Mouse (Mus musculus) ES-E14 (cell line): Measurements from ENCODE around the gene 1700009N14Rik. TPM values are rescaled to one million over a fixed set of nuclear protein-coding genes. Genes with fewer than 3 reads are reported as not detected.

ENCODE experiments used
- DNase-seq: peaks from one replicate; pipeline ENCODE4 v3.0.0-alpha.2; 2013; ENCODE audit warnings: low read depth, low spot score
- H3K27ac ChIP-seq: 2 replicates; pipeline ENCODE4 v1.5.1; 2012; ENCODE audit warnings: low read depth, mild to moderate bottlenecking, low read length, moderate library complexity, mixed read lengths; ENCODE audit not compliant: poor library complexity, insufficient read depth, severe bottlenecking
- H3K36me3 ChIP-seq: 2 replicates; pipeline ENCODE4 v1.6.1; 2012; ENCODE audit warnings: mild to moderate bottlenecking, low read length, moderate library complexity, mixed read lengths; ENCODE audit not compliant: control insufficient read depth, poor library complexity, insufficient read depth, severe bottlenecking
- H3K4me1 ChIP-seq, 2 experiments: fragments of 150-350 bp in 1 of 2; sonication (generic) in 1 of 2; 2 replicates each; pipeline ENCODE4 v1.6.1; 2012; ENCODE audit warnings: low read length in 2 of 2, mild to moderate bottlenecking in 1 of 2, mixed read lengths in 1 of 2; ENCODE audit not compliant: control insufficient read depth in 2 of 2, insufficient read depth in 2 of 2, poor library complexity in 1 of 2
- H3K4me3 ChIP-seq, 2 experiments: fragments of 150-350 bp in 1 of 2; sonication (generic) in 1 of 2; 2 replicates each; pipeline ENCODE4 v1.5.1; 2012; ENCODE audit warnings: low read length in 2 of 2, low read depth in 1 of 2, mild to moderate bottlenecking in 1 of 2, mixed read lengths in 1 of 2; ENCODE audit not compliant: insufficient read depth in 1 of 2, poor library complexity in 1 of 2, severe bottlenecking in 1 of 2
- H3K9ac ChIP-seq: 2 replicates; pipeline ENCODE4 v1.6.1; 2012; ENCODE audit warnings: low read depth, mild to moderate bottlenecking, low read length, mixed read lengths; ENCODE audit not compliant: poor library complexity, insufficient read depth, severe bottlenecking
- H3K9me3 ChIP-seq: fragments of 150-350 bp; sonication (generic); 2 replicates; pipeline ENCODE4 v1.6.1; 2012; ENCODE audit warnings: low read depth, mild to moderate bottlenecking, low read length; ENCODE audit not compliant: control insufficient read depth, insufficient read depth
- CHD2 ChIP-seq: IDR thresholded peaks from 2 replicates; pipeline ENCODE4 v1.6.1; 2014; ENCODE audit warnings: mild to moderate bottlenecking, low read depth, low read length, inconsistent platforms
- HCFC1 ChIP-seq: IDR thresholded peaks from 2 replicates; pipeline ENCODE4 v1.6.1; 2012; ENCODE audit warnings: low read length, inconsistent platforms, borderline replicate concordance; ENCODE audit not compliant: insufficient read depth
- MAFK ChIP-seq: IDR thresholded peaks from 2 replicates; pipeline ENCODE4 v1.6.1; 2014; ENCODE audit warnings: mild to moderate bottlenecking, low read depth, low read length, inconsistent platforms; ENCODE audit not compliant: insufficient read depth
- ZC3H11A ChIP-seq: IDR thresholded peaks from 2 replicates; pipeline ENCODE4 v1.6.1; 2012; ENCODE audit warnings: low read depth, mild to moderate bottlenecking, inconsistent platforms, low read length, borderline replicate concordance
- ZNF384 ChIP-seq: IDR thresholded peaks from 2 replicates; pipeline ENCODE4 v1.6.1; 2012; ENCODE audit warnings: low read depth, low read length, inconsistent platforms
- in situ Hi-C, 2 experiments: fragments of 600-800 bp; cut with MboI; formaldehyde crosslinking; loops; one replicate each; pipeline ENCODE4 v1.15.1; 2025; ENCODE audit warnings: low sequenced_read_pairs in 2 of 2, inconsistent platforms in 1 of 2; ENCODE audit not compliant: unreplicated experiment in 2 of 2
- total RNA-seq: library from RNA; depleted of rRNA; stranded (reverse); fragments of 300-350 nt; gene quantifications from 2 replicates; pipeline ENCODE4 v1.2.3, GENCODE M21; 2012; rRNA removed

The 1700009N14Rik gene
- total RNA-seq: 0.27 TPM in 1 of 2 replicates, not detected in the other

- Histone ChIP-seq H3K9ac (no peak within 1 kb of the TSS), H3K4me1 (no peaks in the 10 kb centered on the region), H3K4me3 (no peak within 1 kb of the TSS), H3K27ac (no peak within 1 kb of the TSS), H3K36me3 (no peaks in the 10 kb centered on the region), H3K9me3 (no peaks in the 10 kb centered on the region)
- in situ Hi-C loops: no loop called here
- DNase-seq: no peak
- no peak for TF ChIP-seq MAFK
- TF ChIP-seq HCFC1: no peak
- TF ChIP-seq ZNF384: no peak
- no peak for TF ChIP-seq ZC3H11A
- TF ChIP-seq CHD2: no peak
Observed at GRCm38 (mm10) chr4:39450069-39450468, at the start of gene 1700009N14Rik. Gene 1700009N14Rik (plus strand): TSS chr4:39450295.

DNA sequence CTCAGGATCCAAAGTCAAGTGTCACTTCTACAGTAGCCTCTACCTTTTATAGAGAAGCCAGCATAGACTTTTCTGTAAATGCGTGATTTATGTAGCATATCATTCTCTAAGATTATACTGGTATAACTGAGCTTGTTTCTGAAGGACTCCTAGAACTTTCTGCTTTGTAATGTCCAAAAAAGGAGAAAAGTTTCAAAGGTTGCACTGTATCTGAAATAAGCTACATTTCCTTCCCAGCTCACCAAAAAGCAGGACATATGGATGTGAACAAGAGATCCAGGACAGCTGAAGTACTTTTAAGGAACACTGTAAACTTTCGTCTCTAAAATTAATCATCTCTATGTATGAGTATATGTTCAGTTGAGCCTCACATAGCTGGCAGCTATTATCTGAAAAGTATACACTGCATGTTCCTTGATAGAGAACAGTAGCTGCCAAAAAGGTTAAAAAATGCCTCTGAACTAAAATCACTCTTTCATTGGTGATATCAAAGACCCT is 12.2 kb upstream of the 1700009N14Rik start:
- no peak for TF ChIP-seq ZC3H11A
- no peak for TF ChIP-seq HCFC1
- no peak for TF ChIP-seq ZNF384
- no peak for TF ChIP-seq CHD2
- no peak for TF ChIP-seq MAFK

DNA sequence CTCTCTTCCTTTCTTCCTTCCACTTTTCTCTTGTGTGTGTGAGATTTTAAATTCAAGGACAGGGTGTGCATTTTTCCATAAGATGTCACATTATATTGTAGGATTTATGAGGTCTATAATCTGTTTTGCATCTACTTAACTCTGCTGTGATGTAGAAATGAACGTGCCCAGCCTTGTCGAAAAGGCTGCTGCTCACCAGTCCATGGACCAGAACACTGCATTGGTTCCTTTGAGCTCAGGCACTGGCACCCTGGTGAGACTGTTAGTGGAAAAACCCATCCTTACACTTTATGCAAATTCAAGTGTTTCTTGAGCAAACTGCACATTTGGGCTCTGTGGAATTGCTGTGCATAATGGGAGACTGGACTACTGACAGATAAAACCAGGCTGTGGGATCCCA is 24.2 kb downstream of the 1700009N14Rik start:
- Histone ChIP-seq H3K4me1 (no peaks in the 10 kb centered on the region), H3K4me3 (no peak overlapping the region), H3K9me3 (no peaks in the 10 kb centered on the region), H3K27ac (no peak overlapping the region), H3K9ac (no peak overlapping the region), H3K36me3 (no peaks in the 10 kb centered on the region)
- in situ Hi-C loops: no loop called here
- TF ChIP-seq ZNF384: no peak
- TF ChIP-seq HCFC1: no peak
- no peak for TF ChIP-seq CHD2
- no peak for TF ChIP-seq MAFK
- no peak for TF ChIP-seq ZC3H11A
- no peak for DNase-seq

More for the DNA sequence above, 12.2 kb upstream of the 1700009N14Rik start:
- no peaks in the 10 kb centered on the region for H3K36me3 ChIP-seq
- in situ Hi-C loops: no loop called here
- no peak overlapping the region for H3K4me3 ChIP-seq
- no peak overlapping the region for H3K27ac ChIP-seq
- no peaks in the 10 kb centered on the region for H3K4me1 ChIP-seq
- no peak overlapping the region for H3K9ac ChIP-seq
- DNase-seq: no peak
- H3K9me3 ChIP-seq: no peaks in the 10 kb centered on the region

DNA sequence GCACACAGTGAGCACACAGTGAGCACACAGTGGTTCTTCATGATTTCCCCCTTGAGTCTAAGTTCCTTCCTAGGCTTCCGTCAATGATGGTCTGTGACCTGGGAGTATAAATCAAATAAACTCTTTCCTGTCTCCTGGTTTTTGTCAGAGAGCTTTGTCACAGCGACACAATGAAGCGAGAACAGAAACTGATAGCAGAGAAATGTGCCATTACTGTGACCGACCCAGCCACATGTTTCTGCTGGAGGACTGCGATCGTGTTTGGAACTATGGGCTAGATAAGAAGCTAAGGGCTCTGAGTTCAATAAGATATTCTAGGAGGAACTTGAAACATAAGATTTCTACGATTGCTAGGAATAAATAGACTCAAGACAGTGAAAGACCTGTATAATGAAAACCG is 36.3 kb downstream of the 1700009N14Rik start:
- Histone ChIP-seq H3K4me3 (no peak overlapping the region), H3K9ac (no peak overlapping the region), H3K4me1 (no peaks in the 10 kb centered on the region), H3K27ac (no peak overlapping the region), H3K9me3 (no peaks in the 10 kb centered on the region), H3K36me3 (no peaks in the 10 kb centered on the region)
- TF ChIP-seq MAFK: no peak
- TF ChIP-seq ZNF384: no peak
- TF ChIP-seq ZC3H11A: no peak
- no peak for TF ChIP-seq CHD2
- TF ChIP-seq HCFC1: no peak
- no peak for DNase-seq
- in situ Hi-C loops: no loop called here

DNA sequence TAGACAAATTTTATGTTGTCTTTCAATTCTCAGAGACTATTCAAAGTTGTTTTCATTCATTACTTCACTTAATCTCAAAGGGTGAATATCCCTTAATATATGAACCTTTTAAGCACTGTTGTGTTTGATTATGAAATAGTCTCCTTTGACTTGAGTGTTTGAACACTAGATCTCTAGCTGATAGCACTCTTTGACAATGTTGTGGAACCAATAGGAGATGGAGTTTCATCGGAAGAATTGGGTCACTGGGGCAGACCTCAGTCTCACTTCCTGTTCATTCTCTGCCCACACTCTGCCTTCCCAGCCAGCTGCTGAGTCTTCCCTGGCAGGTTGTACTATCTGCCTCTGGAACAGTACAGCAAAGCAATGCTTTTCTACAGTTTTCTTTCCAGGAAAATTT is 43.5 kb downstream of the 1700009N14Rik start:
- TF ChIP-seq CHD2 (no peak), HCFC1 (no peak), ZNF384 (no peak), ZC3H11A (no peak), MAFK (no peak)
- Histone ChIP-seq H3K27ac (no peak overlapping the region), H3K4me3 (no peak overlapping the region), H3K9me3 (no peaks in the 10 kb centered on the region), H3K9ac (no peak overlapping the region), H3K4me1 (no peaks in the 10 kb centered on the region), H3K36me3 (no peaks in the 10 kb centered on the region)
- no peak for DNase-seq
- in situ Hi-C loops: no loop called here
